Mouse (Mus musculus) brain, embryonic 14.5 days (tissue): Measurements from ENCODE around the gene Srgap2. TPM values are rescaled to one million over a fixed set of nuclear protein-coding genes. Genes with fewer than 3 reads are reported as not detected.

Source experiments
- DNase-seq: peaks from one replicate; pipeline ENCODE4 v3.0.0-alpha.2; 2011; ENCODE audit warnings: low read depth
- CTCF ChIP-seq: fragments of 200-500 bp; IDR thresholded peaks from 2 replicates; pipeline ENCODE4 v1.5.1; 2012; ENCODE audit warnings: inconsistent platforms, mild to moderate bottlenecking, moderate library complexity, borderline replicate concordance; ENCODE audit not compliant: insufficient read depth, insufficient read length; ENCODE audit errors: extremely low read depth
- POLR2A ChIP-seq: fragments of 200-500 bp; IDR thresholded peaks from 2 replicates; pipeline ENCODE4 v1.6.1; 2012; ENCODE audit warnings: mild to moderate bottlenecking, inconsistent platforms, borderline replicate concordance; ENCODE audit not compliant: poor library complexity, insufficient read depth, insufficient read length, severe bottlenecking; ENCODE audit errors: extremely low read depth
- polyA plus RNA-seq: library from polyadenylated mRNA; depleted of rRNA; stranded (reverse); fragments of >200 nt; gene quantifications from 2 replicates; pipeline ENCODE4 v1.2.3, GENCODE M21; 2012

Gene Srgap2
- polyA plus RNA-seq, 1 experiment, result 51.1 TPM

DNA sequence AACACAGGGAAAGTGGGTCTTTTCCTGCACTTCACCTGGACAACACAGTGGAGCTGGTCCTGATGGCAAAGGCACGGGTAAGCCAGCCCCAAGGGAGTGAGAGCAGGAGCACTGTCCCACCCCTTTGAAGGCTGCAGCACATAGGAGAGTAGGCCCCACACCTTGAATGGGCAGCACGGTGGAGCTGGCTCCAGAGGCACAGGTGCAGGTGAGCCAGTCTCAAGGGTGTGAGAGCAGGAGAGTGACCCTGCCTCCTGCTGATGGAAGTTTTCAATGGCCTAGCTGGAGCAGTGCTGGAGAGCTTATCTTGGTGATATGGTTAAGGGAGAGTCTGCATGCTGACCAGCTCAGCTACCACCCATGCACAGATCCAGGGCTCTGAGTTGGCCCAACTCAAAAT is 145.0 kb downstream of the Srgap2 start:
- DNase-seq, result no peak
- TF ChIP-seq POLR2A, result no peak
- TF ChIP-seq CTCF, result no peak

DNA sequence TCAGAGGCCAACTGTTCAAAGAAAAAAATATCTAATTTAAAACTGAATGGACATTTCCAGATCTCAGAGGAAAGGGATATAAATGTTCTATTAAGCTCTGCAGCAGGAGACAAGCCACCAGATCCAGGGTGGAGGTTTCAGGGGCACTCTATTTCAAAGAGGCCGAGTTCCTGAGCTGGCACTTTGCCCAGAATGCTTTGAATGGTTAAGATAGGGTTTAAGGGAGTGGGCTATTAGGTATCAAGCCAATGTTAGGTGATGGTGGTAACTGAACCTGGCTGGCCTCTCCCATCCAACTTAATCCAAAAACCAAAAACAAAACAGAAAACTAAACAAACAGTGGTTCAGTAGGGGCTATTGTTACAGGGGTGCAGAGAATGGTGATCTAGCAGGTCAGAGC is 146.9 kb downstream of the Srgap2 start:
- no peak for TF ChIP-seq CTCF
- no peak for TF ChIP-seq POLR2A
- DNase-seq, result peak; percentile 54

DNA sequence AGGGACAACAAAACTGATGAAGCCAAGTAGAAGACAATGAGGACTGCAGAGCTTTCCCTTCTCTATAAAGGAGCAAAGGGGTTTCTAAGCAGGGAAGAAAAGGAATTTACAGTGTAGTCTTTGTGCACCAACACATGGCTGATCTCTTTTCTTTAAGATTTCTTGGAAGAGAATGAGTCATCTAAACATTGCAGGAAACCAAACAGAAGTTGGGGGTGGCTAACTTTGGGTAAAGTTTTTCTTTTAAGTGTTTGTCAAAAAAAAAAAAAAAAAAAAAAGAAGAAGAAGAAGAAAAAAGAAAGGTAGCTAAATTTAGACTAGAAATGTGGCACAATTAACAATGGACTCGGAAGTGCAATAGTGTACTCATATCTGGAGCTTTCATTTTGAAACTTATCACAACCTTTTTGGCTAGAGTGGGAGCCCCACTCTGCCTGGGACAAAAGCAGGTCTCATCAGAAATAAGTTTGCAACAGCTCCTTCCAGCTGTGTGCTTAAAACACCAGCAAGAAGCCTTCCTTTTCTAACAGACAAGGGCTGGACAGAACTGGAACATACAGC is 148.2 kb downstream of the Srgap2 start:
- TF ChIP-seq CTCF (no peak), POLR2A (no peak)
- DNase-seq, result no peak

DNA sequence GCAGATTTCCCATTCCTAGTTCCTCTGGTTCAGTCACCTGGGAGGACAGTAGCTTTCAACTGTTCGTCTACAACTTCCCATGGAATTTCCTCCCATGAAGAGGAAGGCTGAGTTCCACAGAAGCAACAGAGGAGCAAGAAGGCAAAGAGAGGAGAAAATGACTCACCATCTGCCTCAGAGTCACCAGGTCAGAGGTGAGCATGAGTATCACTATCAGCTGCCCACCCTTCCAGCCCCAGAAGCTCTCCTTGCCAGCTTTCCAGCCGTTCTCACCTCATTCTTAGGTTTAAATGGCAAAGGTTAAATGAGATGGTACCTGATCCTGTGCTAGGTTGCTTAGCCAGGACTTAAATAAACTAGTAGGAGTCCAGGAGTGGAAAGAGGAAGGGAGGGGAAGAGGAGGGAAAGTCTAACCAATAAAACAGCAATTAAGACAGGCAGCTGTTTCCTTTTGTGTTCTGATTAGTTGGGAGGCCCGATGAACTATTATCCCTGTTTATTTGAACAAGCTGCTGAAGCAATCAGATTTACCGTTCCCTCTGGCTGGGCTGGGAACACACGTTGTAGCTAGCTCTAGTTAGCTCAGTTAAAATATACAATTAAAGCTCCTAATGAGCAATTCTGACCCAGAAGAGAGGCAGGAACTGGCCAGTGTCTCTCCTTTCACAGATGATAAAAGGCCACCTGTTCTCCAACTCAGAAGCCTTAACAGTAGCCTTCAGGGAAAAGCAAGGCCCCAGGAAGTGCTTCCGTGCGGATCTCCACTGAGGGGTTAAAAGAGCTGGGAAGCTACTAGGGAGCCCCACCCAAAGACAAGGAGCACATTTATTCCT is 148.9 kb downstream of the Srgap2 start:
- peak; percentile 86 for DNase-seq

DNA sequence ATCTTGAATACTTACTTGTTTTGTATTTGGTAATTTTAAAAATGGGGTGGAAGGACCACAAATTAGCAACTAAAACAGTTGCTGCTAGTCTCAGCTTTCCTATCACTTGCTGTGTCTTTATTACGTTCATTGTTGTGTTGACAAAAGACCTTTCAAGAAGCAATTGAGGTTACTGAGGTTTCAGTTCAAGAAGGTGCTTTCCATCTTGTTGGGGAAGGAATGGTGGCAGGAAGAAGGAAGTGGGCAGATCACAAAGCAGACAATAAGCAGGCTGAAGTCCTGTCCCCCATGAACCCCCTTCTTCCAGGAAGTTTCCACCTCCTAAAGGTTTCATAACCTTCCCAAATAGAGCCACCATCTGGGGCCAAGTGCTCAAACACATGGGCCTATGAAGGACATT is 161.3 kb downstream of the Srgap2 start:
- TF ChIP-seq CTCF, result no peak
- no peak for TF ChIP-seq POLR2A

More for the DNA sequence above, 148.9 kb downstream of the Srgap2 start:
- TF ChIP-seq POLR2A, result no peak

DNA sequence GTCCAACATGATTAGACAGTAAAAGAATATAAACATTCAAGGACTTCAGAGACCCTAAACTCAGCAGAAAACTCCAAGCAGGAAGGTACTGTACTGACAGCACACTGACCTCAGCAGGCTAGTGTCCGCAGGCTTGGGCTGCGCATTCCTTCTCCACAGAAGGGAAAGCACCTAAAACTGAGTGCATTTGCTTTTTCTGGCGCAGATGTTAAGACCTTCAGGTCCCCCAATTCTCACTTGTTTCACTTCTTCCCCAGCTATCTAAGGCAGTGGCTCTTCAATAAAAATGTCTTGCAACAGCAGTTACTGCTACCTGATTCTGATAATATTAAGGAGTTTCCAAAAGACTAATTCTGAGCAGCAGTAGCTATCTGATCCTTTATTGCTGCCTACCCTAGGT is 162.7 kb downstream of the Srgap2 start:
- no peak for DNase-seq
- TF ChIP-seq POLR2A (no peak), CTCF (no peak)

More for the DNA sequence above, 161.3 kb downstream of the Srgap2 start:
- no peak for DNase-seq

DNA sequence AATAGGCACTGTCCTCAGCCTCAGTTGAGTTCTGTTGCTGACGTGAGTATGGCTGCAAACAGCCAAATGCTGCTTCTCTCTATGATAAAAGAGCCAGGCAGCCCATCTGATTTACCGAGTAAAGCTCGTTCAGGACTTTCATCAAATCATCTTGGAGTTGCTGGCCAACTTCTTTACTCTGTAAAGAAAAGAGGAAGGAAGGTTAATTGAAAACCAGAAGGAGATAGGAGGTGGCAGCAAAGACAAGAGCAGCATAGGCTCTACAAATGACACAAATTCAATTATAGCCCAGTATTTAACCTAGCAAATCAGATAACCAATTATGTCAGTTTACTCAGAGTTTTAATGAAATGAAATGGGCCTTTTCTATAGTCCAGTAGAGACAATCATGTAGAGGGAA is 163.3 kb downstream of the Srgap2 start:
- TF ChIP-seq POLR2A (no peak), CTCF (no peak)
- DNase-seq, result no peak

DNA sequence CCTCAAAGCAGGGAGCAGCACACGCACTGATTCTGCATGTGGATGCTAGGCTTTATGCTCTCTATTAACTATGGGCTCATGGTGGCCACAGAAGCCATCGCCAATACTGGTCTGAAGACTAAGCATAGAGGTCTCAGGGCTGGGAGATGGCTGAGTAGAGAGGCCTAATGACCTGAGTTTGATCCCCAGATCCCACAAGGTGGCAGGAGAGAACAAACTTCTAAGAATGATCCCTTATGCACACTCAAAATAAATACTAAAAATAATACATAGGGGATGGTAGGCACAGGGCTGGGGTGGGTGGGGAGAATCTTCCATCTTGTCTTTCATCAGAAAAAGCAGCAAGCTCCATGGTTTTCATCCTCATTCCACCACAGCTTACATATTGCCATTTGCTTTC is 165.1 kb downstream of the Srgap2 start:
- DNase-seq, result no peak
- no peak for TF ChIP-seq CTCF
- no peak for TF ChIP-seq POLR2A

DNA sequence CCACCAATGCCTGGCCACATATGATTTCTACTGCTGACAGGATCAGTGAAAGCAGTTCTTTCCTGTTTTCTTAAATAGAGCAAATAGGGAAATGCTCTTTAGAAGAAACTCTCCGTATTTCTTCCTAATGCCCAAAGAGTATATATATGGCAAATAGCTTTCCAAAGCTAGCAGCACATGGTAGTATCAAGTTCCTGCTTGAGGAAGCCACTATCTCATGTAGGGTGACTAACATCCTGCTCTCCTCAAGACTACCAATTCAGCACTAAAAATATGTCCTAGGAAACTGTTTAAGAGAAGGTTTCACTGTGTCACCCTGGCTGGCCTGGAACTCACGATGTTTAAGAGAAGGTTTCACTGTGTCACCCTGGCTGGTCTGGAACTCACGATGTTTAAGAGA is 166.4 kb downstream of the Srgap2 start:
- DNase-seq, result no peak
- TF ChIP-seq POLR2A (no peak), CTCF (no peak)

DNA sequence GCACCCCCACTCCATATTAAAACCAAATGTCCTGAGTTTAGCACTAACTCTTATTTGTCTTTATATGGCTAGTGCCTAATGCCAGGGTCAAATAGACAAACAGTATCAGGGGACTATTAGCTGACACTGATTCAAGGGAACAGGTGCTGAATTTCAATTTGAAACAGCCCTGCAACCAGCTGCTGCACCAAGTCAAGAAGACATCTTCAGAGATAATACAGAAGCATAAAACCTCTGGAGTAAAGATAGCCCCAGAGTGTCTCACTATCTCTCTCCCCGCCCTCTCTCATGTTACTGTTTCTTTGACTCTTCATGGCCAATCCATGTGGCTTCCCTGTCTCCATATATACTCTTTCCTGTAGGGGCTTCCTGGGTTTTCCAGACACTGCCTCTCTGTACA is 167.5 kb downstream of the Srgap2 start:
- TF ChIP-seq POLR2A (no peak), CTCF (no peak)
- no peak for DNase-seq

DNA sequence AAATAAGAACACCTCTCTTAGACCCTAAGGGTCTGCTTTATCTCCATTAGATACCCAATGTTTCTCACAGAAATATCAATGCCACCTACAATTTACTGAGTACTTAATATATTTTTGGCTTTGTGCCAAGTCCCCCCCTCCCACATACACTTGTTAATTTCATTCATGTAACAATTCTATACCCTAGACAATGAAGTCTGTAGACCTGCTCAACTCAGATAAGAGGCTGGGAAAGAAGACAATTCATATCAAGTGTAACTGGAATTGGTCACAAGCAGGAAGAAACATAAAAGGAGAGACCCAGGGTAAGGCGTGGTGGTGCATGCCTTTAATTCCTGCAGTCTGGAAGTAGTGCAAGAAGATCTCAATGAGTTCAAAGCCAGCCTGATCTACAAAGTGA is 169.9 kb downstream of the Srgap2 start:
- TF ChIP-seq POLR2A (no peak), CTCF (no peak)
- DNase-seq, result no peak

DNA sequence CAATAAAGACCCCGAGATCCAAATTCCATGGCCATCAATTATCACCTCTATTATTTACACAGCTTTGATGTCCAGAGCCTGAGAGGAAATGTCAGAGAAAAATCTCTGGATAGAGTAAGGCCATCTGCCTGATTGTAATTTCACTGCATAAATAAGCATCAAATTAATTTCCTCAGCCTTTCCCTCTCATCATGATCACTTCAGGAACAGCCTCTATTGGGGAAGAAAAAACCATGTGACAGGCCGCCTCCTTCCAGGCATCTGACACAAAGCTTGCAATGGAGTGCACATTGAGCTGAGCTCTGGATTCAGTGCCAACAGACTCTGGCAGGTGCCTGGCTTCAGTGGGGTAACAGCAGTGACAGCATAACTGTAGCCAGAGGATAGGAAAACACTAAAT is 175.7 kb downstream of the Srgap2 start:
- DNase-seq, result peak; percentile 97
- TF ChIP-seq POLR2A, result no peak
- TF ChIP-seq CTCF, result no peak
